Mouse (Mus musculus) fat pad, adult 2 months (tissue): ENCODE data around the gene Chp1.

Experiments
- DNase-seq: peaks from one replicate; pipeline ENCODE4 v3.0.0-alpha.2; 2011; ENCODE audit warnings: low read depth, low spot score; ENCODE audit errors: extremely low read depth

The Chp1 gene

DNA sequence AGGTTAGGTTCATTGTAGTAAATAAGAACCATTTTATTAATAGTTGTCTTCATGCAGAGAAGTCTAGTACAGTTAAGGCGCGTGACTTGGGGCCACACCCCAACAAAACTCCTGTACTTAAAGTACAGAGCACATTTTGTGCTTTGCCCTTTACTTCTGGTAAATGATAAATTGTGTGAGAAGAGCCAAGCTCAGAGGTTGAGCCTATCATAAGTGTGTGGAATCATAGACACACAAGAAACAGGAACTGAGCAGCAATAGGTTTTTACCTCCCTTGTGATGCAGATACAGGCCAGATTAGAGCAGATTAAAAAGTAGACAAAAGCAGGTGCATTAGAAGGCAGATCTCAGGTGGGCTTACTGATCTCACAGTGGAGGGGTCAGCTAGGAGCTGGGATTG, 73.8 kb downstream of the Chp1 start:
- DNase-seq = no peak
